Mouse (Mus musculus) stomach, embryonic 15.5 days (tissue): ENCODE results near the gene 5530401A14Rik. TPM values are rescaled to one million over a fixed set of nuclear protein-coding genes. Genes with fewer than 3 reads are reported as not detected.

Experiments used
- ATAC-seq: fragments of 200-750 bp; cut with Nextera tagmentation; 2 replicates; pipeline ENCODE4 v1.8.0; 2017; ENCODE audit warnings: low read depth, moderate number of reproducible peaks, moderate TSS enrichment; ENCODE audit not compliant: insufficient read depth, low FRiP score
- H3K27ac ChIP-seq: fragments of 300-500 bp; sonication (generic); 2 replicates; pipeline ENCODE4 v1.5.1; 2015; ENCODE audit warnings: mild to moderate bottlenecking, inconsistent platforms
- H3K27me3 ChIP-seq: fragments of 300-500 bp; sonication (generic); replicated peaks from 2 replicates; pipeline ENCODE4 v1.6.1; 2015; ENCODE audit warnings: inconsistent platforms
- H3K36me3 ChIP-seq: fragments of 300-500 bp; sonication (generic); 2 replicates; pipeline ENCODE4 v1.6.1; 2015; ENCODE audit warnings: inconsistent platforms
- H3K4me1 ChIP-seq: fragments of 300-500 bp; sonication (generic); 2 replicates; pipeline ENCODE4 v1.6.1; 2015; ENCODE audit warnings: inconsistent platforms
- H3K4me2 ChIP-seq: fragments of 300-500 bp; sonication (generic); 2 replicates; pipeline ENCODE4 v1.6.1; 2015; ENCODE audit warnings: mild to moderate bottlenecking, inconsistent platforms
- H3K4me3 ChIP-seq: fragments of 300-500 bp; sonication (generic); replicated peaks from 2 replicates; pipeline ENCODE4 v1.5.1; 2015; ENCODE audit warnings: inconsistent platforms
- H3K9ac ChIP-seq: fragments of 300-500 bp; sonication (generic); 2 replicates; pipeline ENCODE4 v1.6.1; 2015; ENCODE audit warnings: inconsistent platforms
- H3K9me3 ChIP-seq: fragments of 300-500 bp; sonication (generic); 2 replicates; pipeline ENCODE4 v1.6.1; 2016; ENCODE audit warnings: inconsistent platforms
- WGBS: fragments of 180-500 bp; shearing (Covaris S2); methylation state at CpG from one replicate; pipeline ENCODE4 v1.1.7; 2015; 5-methylcytosine and 5-hydroxymethylcytosine counted together
- polyA plus RNA-seq: library from polyadenylated mRNA; unstranded; fragments of >200 nt; fragmentation: Nextera tagmentation; extraction: Ambion mirVana; gene quantifications from 2 replicates; pipeline ENCODE4 v1.2.1, GENCODE M21; 2015

The 5530401A14Rik gene
- polyA plus RNA-seq, 1 experiment from 2014 or later: not detected

DNA sequence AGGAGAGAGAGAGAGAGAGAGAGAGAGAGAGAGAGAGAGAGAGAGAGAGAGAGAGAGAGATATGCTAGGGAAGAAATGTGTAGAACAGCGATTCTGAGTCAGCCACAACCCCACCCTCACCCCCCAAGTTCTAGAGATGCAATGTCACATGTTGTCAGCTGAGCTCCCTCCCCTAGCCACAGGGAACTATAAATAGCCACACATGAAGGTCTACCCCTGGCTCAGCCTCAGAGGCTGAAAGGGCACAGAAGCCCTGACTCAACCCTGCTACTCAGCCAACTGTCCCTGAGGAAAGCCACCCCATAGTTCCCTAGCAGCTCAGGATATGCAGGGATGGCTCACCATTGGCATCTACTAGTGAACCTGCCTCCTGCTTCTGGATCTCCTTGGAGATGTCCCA is 81.7 kb downstream of the 5530401A14Rik start:
- whole genome bisulfite sequencing: 86% methylated on average over 1 of the region's 1 CpGs

More for the DNA sequence above, 81.7 kb downstream of the 5530401A14Rik start:
- no peaks in the 10 kb centered on the region for H3K36me3 ChIP-seq
- no peak overlapping the region for H3K4me3 ChIP-seq
- H3K9me3 ChIP-seq: no peaks in the 10 kb centered on the region
- H3K27me3 ChIP-seq: no peaks in the 10 kb centered on the region
- H3K9ac ChIP-seq: no peak overlapping the region
- no peak for ATAC-seq
- H3K4me2 ChIP-seq: no peak overlapping the region
- no peak overlapping the region for H3K27ac ChIP-seq
- H3K4me1 ChIP-seq: no peaks in the 10 kb centered on the region

Other genes starting within 250 kb of the 5530401A14Rik start
- gene Asic2, start 107.8 kb downstream of the 5530401A14Rik start, polyA plus RNA-seq: 0.63 and 0.65 TPM in 2 replicates
- 5.8 and 7.6 TPM in 2 replicates for gene Ccl2, start 174.9 kb downstream of the 5530401A14Rik start, polyA plus RNA-seq
- gene Gm17268, start 177.9 kb downstream of the 5530401A14Rik start, polyA plus RNA-seq: not detected in 2 replicates
- 2.0 and 2.4 TPM in 2 replicates for gene Ccl7, start 185.0 kb downstream of the 5530401A14Rik start, polyA plus RNA-seq
- 97.3 and 101 TPM in 2 replicates for gene Ccl11, start 197.2 kb downstream of the 5530401A14Rik start, polyA plus RNA-seq
- 3.0 and 3.8 TPM in 2 replicates for gene Ccl12, start 241.2 kb downstream of the 5530401A14Rik start, polyA plus RNA-seq